Mouse (Mus musculus) lung, embryonic 15.5 days (tissue): ENCODE results near the gene Grap2. TPM values are rescaled to one million over a fixed set of nuclear protein-coding genes. Genes with fewer than 3 reads are reported as not detected.

Source experiments
- ATAC-seq: fragments of 200-750 bp; cut with Nextera tagmentation; 2 replicates; pipeline ENCODE4 v1.8.0; 2017; ENCODE audit warnings: moderate number of reproducible peaks, borderline replicate concordance; ENCODE audit not compliant: low FRiP score, low TSS enrichment; ENCODE audit errors: extremely low read depth
- H3K27ac ChIP-seq: fragments of 300-500 bp; sonication (generic); 2 replicates; pipeline ENCODE4 v1.5.1; 2015; ENCODE audit warnings: moderate library complexity, mild to moderate bottlenecking, inconsistent platforms
- H3K27me3 ChIP-seq: fragments of 300-500 bp; sonication (generic); 2 replicates; pipeline ENCODE4 v1.6.1; 2015; ENCODE audit warnings: inconsistent platforms
- H3K36me3 ChIP-seq: fragments of 300-500 bp; sonication (generic); 2 replicates; pipeline ENCODE4 v1.6.1; 2015; ENCODE audit warnings: inconsistent platforms
- H3K4me1 ChIP-seq: fragments of 300-500 bp; sonication (generic); 2 replicates; pipeline ENCODE4 v1.6.1; 2015; ENCODE audit warnings: inconsistent platforms
- H3K4me2 ChIP-seq: fragments of 300-500 bp; sonication (generic); 2 replicates; pipeline ENCODE4 v1.6.1; 2015; ENCODE audit warnings: inconsistent platforms, mild to moderate bottlenecking, moderate library complexity
- H3K4me3 ChIP-seq: fragments of 300-500 bp; sonication (generic); 2 replicates; pipeline ENCODE4 v1.5.1; 2015; ENCODE audit warnings: mild to moderate bottlenecking, inconsistent platforms
- H3K9ac ChIP-seq: fragments of 300-500 bp; sonication (generic); 2 replicates; pipeline ENCODE4 v1.6.1; 2015; ENCODE audit warnings: inconsistent platforms
- H3K9me3 ChIP-seq: fragments of 300-500 bp; sonication (generic); 2 replicates; pipeline ENCODE4 v1.6.1; 2016; ENCODE audit warnings: inconsistent platforms
- WGBS: fragments of 180-500 bp; shearing (Covaris S2); methylation state at CpG from one replicate; pipeline ENCODE4 v1.1.7; 2015; 5-methylcytosine and 5-hydroxymethylcytosine counted together
- polyA plus RNA-seq: library from polyadenylated mRNA; unstranded; fragments of >200 nt; fragmentation: Nextera tagmentation; extraction: Ambion mirVana; gene quantifications from 2 replicates; pipeline ENCODE4 v1.2.1, GENCODE M21; 2015

Grap2 gene
- 2.4 and 2.7 TPM in 2 replicates for polyA plus RNA-seq

- H3K9ac ChIP-seq = no peak within 1 kb of the TSS
- no peak within 1 kb of the TSS for H3K27ac ChIP-seq
- no peak within 1 kb of the TSS for H3K4me3 ChIP-seq
- no peak within 1 kb of the TSS for H3K4me2 ChIP-seq
- no peak for ATAC-seq
- peaks cover 26% of the 10 kb centered on the region; the same call in 1 of the 2 replicates for H3K27me3 ChIP-seq
- H3K9me3 ChIP-seq = no peaks in the 10 kb centered on the region
- no peaks in the 10 kb centered on the region for H3K4me1 ChIP-seq
- H3K36me3 ChIP-seq = no peaks in the 10 kb centered on the region
- WGBS = 59% methylated on average over 12 of the region's 12 CpGs
Measured at GRCm38 (mm10) chr15:80572291-80572690, at the start of gene Grap2. TSS of gene Grap2 (plus strand) at chr15:80572594.

- H3K4me3 ChIP-seq = no peak overlapping the region
- 53% methylated on average over 20 of the region's 20 CpGs for WGBS
- no peak overlapping the region for H3K27ac ChIP-seq
- H3K36me3 ChIP-seq = no peaks in the 10 kb centered on the region
- no peak for ATAC-seq
- no peaks in the 10 kb centered on the region for H3K4me1 ChIP-seq
- H3K27me3 ChIP-seq = no peaks in the 10 kb centered on the region
- H3K9me3 ChIP-seq = no peaks in the 10 kb centered on the region
- H3K4me2 ChIP-seq = no peak overlapping the region
- no peak overlapping the region for H3K9ac ChIP-seq
Measured at GRCm38 (mm10) chr15:80529955-80530869, 42.2 kb upstream of the Grap2 start.

GRCm38 (mm10) chr15:80531026-80531425, 41.4 kb upstream of the Grap2 start:
- no peak overlapping the region for H3K4me2 ChIP-seq
- no peaks in the 10 kb centered on the region for H3K9me3 ChIP-seq
- H3K27ac ChIP-seq = no peak overlapping the region
- H3K36me3 ChIP-seq = no peaks in the 10 kb centered on the region
- H3K4me3 ChIP-seq = no peak overlapping the region
- H3K4me1 ChIP-seq = no peaks in the 10 kb centered on the region
- H3K9ac ChIP-seq = no peak overlapping the region
- 66% methylated on average over 9 of the region's 9 CpGs for WGBS
- no peak for ATAC-seq
- H3K27me3 ChIP-seq = no peaks in the 10 kb centered on the region

- no peak overlapping the region for H3K4me2 ChIP-seq
- H3K9ac ChIP-seq = no peak overlapping the region
- no peaks in the 10 kb centered on the region for H3K36me3 ChIP-seq
- ATAC-seq = no peak; the same call in 1 of the 2 replicates
- H3K4me3 ChIP-seq = no peak overlapping the region
- WGBS = 71% methylated on average over 8 of the region's 8 CpGs
- H3K4me1 ChIP-seq = no peaks in the 10 kb centered on the region
- H3K27ac ChIP-seq = no peak overlapping the region
- no peaks in the 10 kb centered on the region for H3K9me3 ChIP-seq
- H3K27me3 ChIP-seq = no peaks in the 10 kb centered on the region
Measured at GRCm38 (mm10) chr15:80532281-80533072, 39.9 kb upstream of the Grap2 start.

GRCm38 (mm10) chr15:80533274-80533673, 39.1 kb upstream of the Grap2 start:
- Histone ChIP-seq H3K27me3 (no peaks in the 10 kb centered on the region), H3K27ac (no peak overlapping the region), H3K9ac (no peak overlapping the region), H3K4me1 (no peaks in the 10 kb centered on the region), H3K4me2 (no peak overlapping the region), H3K9me3 (no peaks in the 10 kb centered on the region), H3K4me3 (no peak overlapping the region), H3K36me3 (no peaks in the 10 kb centered on the region)
- no peak for ATAC-seq
- 55% methylated on average over 6 of the region's 6 CpGs for WGBS

GRCm38 (mm10) chr15:80536051-80536450, 36.3 kb upstream of the Grap2 start:
- Histone ChIP-seq H3K9ac (no peak overlapping the region), H3K4me1 (no peaks in the 10 kb centered on the region), H3K9me3 (no peaks in the 10 kb centered on the region), H3K4me2 (no peak overlapping the region), H3K27ac (no peak overlapping the region), H3K27me3 (no peaks in the 10 kb centered on the region), H3K36me3 (no peaks in the 10 kb centered on the region), H3K4me3 (no peak overlapping the region)
- WGBS = 77% methylated on average over 2 of the region's 2 CpGs
- ATAC-seq = no peak

GRCm38 (mm10) chr15:80538075-80538474, 34.3 kb upstream of the Grap2 start:
- Histone ChIP-seq H3K27me3 (no peaks in the 10 kb centered on the region), H3K4me3 (no peak overlapping the region), H3K4me2 (no peak overlapping the region), H3K4me1 (no peaks in the 10 kb centered on the region), H3K36me3 (no peaks in the 10 kb centered on the region), H3K9ac (no peak overlapping the region), H3K27ac (no peak overlapping the region), H3K9me3 (no peaks in the 10 kb centered on the region)
- 81% methylated on average over 2 of the region's 2 CpGs for WGBS
- ATAC-seq = no peak

- no peak overlapping the region for H3K4me3 ChIP-seq
- H3K9me3 ChIP-seq = no peaks in the 10 kb centered on the region
- no peak for ATAC-seq
- H3K27ac ChIP-seq = no peak overlapping the region
- WGBS = 73% methylated on average over 7 of the region's 7 CpGs
- no peaks in the 10 kb centered on the region for H3K4me1 ChIP-seq
- H3K9ac ChIP-seq = no peak overlapping the region
- no peak overlapping the region for H3K4me2 ChIP-seq
- no peaks in the 10 kb centered on the region for H3K27me3 ChIP-seq
- H3K36me3 ChIP-seq = no peaks in the 10 kb centered on the region
Measured at GRCm38 (mm10) chr15:80538671-80539340, 33.6 kb upstream of the Grap2 start.

GRCm38 (mm10) chr15:80544115-80544514, 28.3 kb upstream of the Grap2 start:
- H3K27me3 ChIP-seq = no peaks in the 10 kb centered on the region
- no peaks in the 10 kb centered on the region for H3K4me1 ChIP-seq
- H3K9me3 ChIP-seq = no peaks in the 10 kb centered on the region
- no peak overlapping the region for H3K9ac ChIP-seq
- H3K4me3 ChIP-seq = no peak overlapping the region
- no peak overlapping the region for H3K27ac ChIP-seq
- no peaks in the 10 kb centered on the region for H3K36me3 ChIP-seq
- no peak for ATAC-seq
- 34% methylated on average over 3 of the region's 3 CpGs for WGBS
- H3K4me2 ChIP-seq = no peak overlapping the region

- Histone ChIP-seq H3K36me3 (no peaks in the 10 kb centered on the region), H3K27me3 (no peaks in the 10 kb centered on the region), H3K9me3 (no peaks in the 10 kb centered on the region), H3K27ac (no peak overlapping the region), H3K4me3 (no peak overlapping the region), H3K9ac (no peak overlapping the region), H3K4me2 (no peak overlapping the region), H3K4me1 (no peaks in the 10 kb centered on the region)
- no peak for ATAC-seq
- 29% methylated on average over 6 of the region's 6 CpGs for WGBS
Measured at GRCm38 (mm10) chr15:80545430-80545829, 27.0 kb upstream of the Grap2 start.

- no peak overlapping the region for H3K4me3 ChIP-seq
- 93% methylated on average over 6 of the region's 6 CpGs for WGBS
- no peak overlapping the region for H3K9ac ChIP-seq
- no peaks in the 10 kb centered on the region for H3K9me3 ChIP-seq
- H3K27ac ChIP-seq = no peak overlapping the region
- no peak for ATAC-seq
- no peaks in the 10 kb centered on the region for H3K36me3 ChIP-seq
- peaks cover 6% of the 10 kb centered on the region; the same call in 1 of the 2 replicates for H3K4me1 ChIP-seq
- H3K27me3 ChIP-seq = peaks cover 5% of the 10 kb centered on the region; the same call in 1 of the 2 replicates
- H3K4me2 ChIP-seq = no peak overlapping the region
Measured at GRCm38 (mm10) chr15:80554860-80555822, 17.3 kb upstream of the Grap2 start.
